Mouse (Mus musculus): ENCODE measurements around the gene P4ha2. TPM values are rescaled to one million over a fixed set of nuclear protein-coding genes. Genes with fewer than 3 reads are reported as not detected.

P4ha2 gene
- polyA plus RNA-seq, 2 experiments: 1.7 to 1.8 TPM

GRCm38 (mm10) chr11:54064412-54064978 lies 35.4 kb upstream of the P4ha2 start:
- 26% methylated on average over 3 of the region's 3 CpGs for WGBS (ENCODE audit: insufficient replicate concordance)
- no peak overlapping the region for H3K27ac ChIP-seq
- H3K4me3 ChIP-seq (ENCODE audit: insufficient read depth in 1 of 2, low read depth in 2 of 2, low read length in 2 of 2): no peak overlapping the region
- no peaks in the 10 kb centered on the region for H3K36me3 ChIP-seq (replicated peaks; ENCODE audit: control insufficient read depth, insufficient read depth, low read depth)
- DNase-seq (ENCODE audit: low read depth in 3 of 3, low spot score in 3 of 3) (no peak), ATAC-seq (ENCODE audit: insufficient read depth) (no peak)
- no peaks in the 10 kb centered on the region; a peak in 1 of 4 replicates for H3K4me1 ChIP-seq (replicated peaks; ENCODE audit: control insufficient read depth in 2 of 2, insufficient read depth in 2 of 2, low read length in 1 of 2)
- H3K4me2 ChIP-seq (ENCODE audit: low read depth): no peak overlapping the region
- no peaks in the 10 kb centered on the region for H3K9me3 ChIP-seq (ENCODE audit: control insufficient read depth, low read length)
- peaks cover 31% of the 10 kb centered on the region for H3K27me3 ChIP-seq (ENCODE audit: control insufficient read depth, insufficient read depth, low read length)
- TF ChIP-seq EP300 (IDR thresholded peaks at IDR 0.05; ENCODE audit: low read depth): no peak
- TF ChIP-seq CTCF (IDR thresholded peaks at IDR 0.05; ENCODE audit: low read depth): no peak
- H3K9ac ChIP-seq (replicated peaks): no peak overlapping the region

- no peaks in the 10 kb centered on the region; a peak in 1 of 4 replicates for H3K4me1 ChIP-seq (replicated peaks; ENCODE audit: control insufficient read depth in 2 of 2, insufficient read depth in 2 of 2, low read length in 1 of 2)
These were observed 34.6 kb upstream of the P4ha2 start for GRCm38 (mm10) chr11:54065106-54065914.

GRCm38 (mm10) chr11:54065915-54066178 lies 34.0 kb upstream of the P4ha2 start:
- no peak for ATAC-seq (ENCODE audit: insufficient read depth)
- H3K4me1 ChIP-seq (replicated peaks; ENCODE audit: control insufficient read depth in 2 of 2, insufficient read depth in 2 of 2, low read length in 1 of 2): no peaks in the 10 kb centered on the region; a peak in 1 of 4 replicates
- H3K9ac ChIP-seq (replicated peaks): no peak overlapping the region
- no peak overlapping the region for H3K27ac ChIP-seq
- no peak overlapping the region for H3K4me2 ChIP-seq (ENCODE audit: low read depth)
- peaks cover 40% of the 10 kb centered on the region for H3K27me3 ChIP-seq (ENCODE audit: control insufficient read depth, insufficient read depth, low read length)
- H3K4me3 ChIP-seq (ENCODE audit: insufficient read depth in 1 of 2, low read depth in 2 of 2, low read length in 2 of 2): no peak overlapping the region
- DNase-seq (ENCODE audit: low read depth in 3 of 3, low spot score in 3 of 3): no peak
- no peaks in the 10 kb centered on the region for H3K36me3 ChIP-seq (replicated peaks; ENCODE audit: control insufficient read depth, insufficient read depth, low read depth)
- 65% methylated on average over 4 of the region's 4 CpGs for WGBS (ENCODE audit: insufficient replicate concordance)
- no peaks in the 10 kb centered on the region for H3K9me3 ChIP-seq (ENCODE audit: control insufficient read depth, low read length)
- TF ChIP-seq EP300 (IDR thresholded peaks at IDR 0.05; ENCODE audit: low read depth) (no peak), CTCF (IDR thresholded peaks at IDR 0.05; ENCODE audit: low read depth) (no peak)

More at GRCm38 (mm10) chr11:54065106-54065914, 34.6 kb upstream of the P4ha2 start:
- Histone ChIP-seq H3K27ac (no peak overlapping the region), H3K9ac (replicated peaks) (no peak overlapping the region), H3K4me3 (ENCODE audit: insufficient read depth in 1 of 2, low read depth in 2 of 2, low read length in 2 of 2) (no peak overlapping the region), H3K4me2 (ENCODE audit: low read depth) (no peak overlapping the region), H3K36me3 (replicated peaks; ENCODE audit: control insufficient read depth, insufficient read depth, low read depth) (no peaks in the 10 kb centered on the region), H3K27me3 (ENCODE audit: control insufficient read depth, insufficient read depth, low read length) (peaks cover 39% of the 10 kb centered on the region), H3K9me3 (ENCODE audit: control insufficient read depth, low read length) (no peaks in the 10 kb centered on the region)
- WGBS (ENCODE audit: insufficient replicate concordance): 54% methylated on average over 12 of the region's 12 CpGs
- DNase-seq (ENCODE audit: low read depth in 3 of 3, low spot score in 3 of 3) (no peak), ATAC-seq (ENCODE audit: insufficient read depth) (no peak)
- no peak for TF ChIP-seq EP300 (IDR thresholded peaks at IDR 0.05; ENCODE audit: low read depth)
- TF ChIP-seq CTCF (IDR thresholded peaks at IDR 0.05; ENCODE audit: low read depth): no peak

GRCm38 (mm10) chr11:54066400-54066799 lies 33.5 kb upstream of the P4ha2 start:
- DNase-seq (ENCODE audit: low read depth in 3 of 3, low spot score in 3 of 3): no peak
- no peak overlapping the region for H3K4me2 ChIP-seq (ENCODE audit: low read depth)

GRCm38 (mm10) chr11:54067318-54067995 lies 32.4 kb upstream of the P4ha2 start:
- H3K9me3 ChIP-seq (ENCODE audit: control insufficient read depth, low read length): no peaks in the 10 kb centered on the region
- no peak overlapping the region for H3K4me3 ChIP-seq (ENCODE audit: insufficient read depth in 1 of 2, low read depth in 2 of 2, low read length in 2 of 2)
- ATAC-seq (ENCODE audit: insufficient read depth): no peak
- H3K9ac ChIP-seq (replicated peaks): no peak overlapping the region
- no peak for DNase-seq (ENCODE audit: low read depth in 3 of 3, low spot score in 3 of 3)
- no peak overlapping the region for H3K27ac ChIP-seq
- H3K36me3 ChIP-seq (replicated peaks; ENCODE audit: control insufficient read depth, insufficient read depth, low read depth): no peaks in the 10 kb centered on the region
- no peak for TF ChIP-seq EP300 (IDR thresholded peaks at IDR 0.05; ENCODE audit: low read depth)
- no peak for TF ChIP-seq CTCF (IDR thresholded peaks at IDR 0.05; ENCODE audit: low read depth)
- H3K4me2 ChIP-seq (ENCODE audit: low read depth): no peak overlapping the region
- no peaks in the 10 kb centered on the region; a peak in 1 of 4 replicates for H3K4me1 ChIP-seq (replicated peaks; ENCODE audit: control insufficient read depth in 2 of 2, insufficient read depth in 2 of 2, low read length in 1 of 2)
- WGBS (ENCODE audit: insufficient replicate concordance): 52% methylated on average over 12 of the region's 12 CpGs
- H3K27me3 ChIP-seq (ENCODE audit: control insufficient read depth, insufficient read depth, low read length): peaks cover 40% of the 10 kb centered on the region

More at GRCm38 (mm10) chr11:54066400-54066799, 33.5 kb upstream of the P4ha2 start:
- Histone ChIP-seq H3K9me3 (ENCODE audit: control insufficient read depth, low read length) (no peaks in the 10 kb centered on the region), H3K4me3 (ENCODE audit: insufficient read depth in 1 of 2, low read depth in 2 of 2, low read length in 2 of 2) (no peak overlapping the region), H3K9ac (replicated peaks) (no peak overlapping the region), H3K4me1 (replicated peaks; ENCODE audit: control insufficient read depth in 2 of 2, insufficient read depth in 2 of 2, low read length in 1 of 2) (no peaks in the 10 kb centered on the region; a peak in 1 of 4 replicates), H3K27ac (no peak overlapping the region), H3K36me3 (replicated peaks; ENCODE audit: control insufficient read depth, insufficient read depth, low read depth) (no peaks in the 10 kb centered on the region), H3K27me3 (ENCODE audit: control insufficient read depth, insufficient read depth, low read length) (peaks cover 40% of the 10 kb centered on the region)
- 55% methylated on average over 5 of the region's 5 CpGs for WGBS (ENCODE audit: insufficient replicate concordance)
- no peak for ATAC-seq (ENCODE audit: insufficient read depth)
- TF ChIP-seq CTCF (IDR thresholded peaks at IDR 0.05; ENCODE audit: low read depth) (no peak), EP300 (IDR thresholded peaks at IDR 0.05; ENCODE audit: low read depth) (no peak)
